Mouse (Mus musculus): ENCODE data around the gene Usp36.

Usp36 gene

GRCm38 (mm10) chr11:118298810-118299209, 8.8 kb upstream of the Usp36 start:
- DNase-seq (ENCODE audit: low read depth in 2 of 2, low spot score in 2 of 2) = no peak

- DNase-seq (ENCODE audit: low read depth in 2 of 2, low spot score in 2 of 2) = no peak
These were observed 7.9 kb upstream of the Usp36 start for GRCm38 (mm10) chr11:118297967-118298366.

- no peak for DNase-seq (ENCODE audit: low read depth in 2 of 2, low spot score in 2 of 2)
These were observed 5.0 kb upstream of the Usp36 start for GRCm38 (mm10) chr11:118295026-118295425.

- DNase-seq (ENCODE audit: low read depth in 2 of 2, low spot score in 2 of 2) = no peak
These were observed 2.6 kb upstream of the Usp36 start for GRCm38 (mm10) chr11:118292671-118293070.

- no peak for DNase-seq (ENCODE audit: low read depth in 2 of 2, low spot score in 2 of 2)
These were observed 482 bp downstream of the Usp36 start for GRCm38 (mm10) chr11:118289562-118289961.

- no peak for DNase-seq (ENCODE audit: low read depth in 2 of 2, low spot score in 2 of 2)
These were observed 970 bp downstream of the Usp36 start for GRCm38 (mm10) chr11:118289037-118289511.

- DNase-seq (ENCODE audit: low read depth in 2 of 2, low spot score in 2 of 2) = no peak
These were observed 2.5 kb downstream of the Usp36 start for GRCm38 (mm10) chr11:118287573-118287972.

GRCm38 (mm10) chr11:118286434-118286833, 3.6 kb downstream of the Usp36 start:
- no peak for DNase-seq (ENCODE audit: low read depth in 2 of 2, low spot score in 2 of 2)

GRCm38 (mm10) chr11:118285791-118286190, 4.3 kb downstream of the Usp36 start:
- DNase-seq (ENCODE audit: low read depth in 2 of 2, low spot score in 2 of 2) = no peak

GRCm38 (mm10) chr11:118280218-118280617, 9.8 kb downstream of the Usp36 start:
- no peak for DNase-seq (ENCODE audit: low read depth in 2 of 2, low spot score in 2 of 2)

- no peak for DNase-seq (ENCODE audit: low read depth in 2 of 2, low spot score in 2 of 2)
These were observed 13.7 kb downstream of the Usp36 start for GRCm38 (mm10) chr11:118276328-118276727.

- DNase-seq (ENCODE audit: low read depth in 2 of 2, low spot score in 2 of 2) = no peak
These were observed 15.0 kb downstream of the Usp36 start for GRCm38 (mm10) chr11:118275092-118275491.

GRCm38 (mm10) chr11:118269827-118270226, 20.2 kb downstream of the Usp36 start:
- DNase-seq (ENCODE audit: low read depth in 2 of 2, low spot score in 2 of 2) = peak; percentile 48 to 64

- DNase-seq (ENCODE audit: low read depth in 2 of 2, low spot score in 2 of 2) = no peak
These were observed 23.4 kb downstream of the Usp36 start for GRCm38 (mm10) chr11:118266666-118267046.

- no peak for DNase-seq (ENCODE audit: low read depth in 2 of 2, low spot score in 2 of 2)
These were observed 23.9 kb downstream of the Usp36 start for GRCm38 (mm10) chr11:118266044-118266665.

GRCm38 (mm10) chr11:118265621-118266020, 24.4 kb downstream of the Usp36 start:
- DNase-seq (ENCODE audit: low read depth in 2 of 2, low spot score in 2 of 2) = no peak

- DNase-seq (ENCODE audit: low read depth in 2 of 2, low spot score in 2 of 2) = no peak
These were observed 26.9 kb downstream of the Usp36 start for GRCm38 (mm10) chr11:118263146-118263545.

- DNase-seq (ENCODE audit: low read depth in 2 of 2, low spot score in 2 of 2) = peak; percentile 16 to 25
These were observed 30.0 kb downstream of the Usp36 start for GRCm38 (mm10) chr11:118260081-118260480.

GRCm38 (mm10) chr11:118259580-118259979, 30.5 kb downstream of the Usp36 start:
- DNase-seq (ENCODE audit: low read depth in 2 of 2, low spot score in 2 of 2) = no peak

GRCm38 (mm10) chr11:118256371-118256770, 33.7 kb downstream of the Usp36 start:
- DNase-seq (ENCODE audit: low read depth in 2 of 2, low spot score in 2 of 2) = no peak

GRCm38 (mm10) chr11:118254159-118254951, 35.7 kb downstream of the Usp36 start:
- DNase-seq (ENCODE audit: low read depth in 2 of 2, low spot score in 2 of 2) = no peak

- DNase-seq (ENCODE audit: low read depth in 2 of 2, low spot score in 2 of 2) = no peak
These were observed 36.4 kb downstream of the Usp36 start for GRCm38 (mm10) chr11:118253447-118254158.

All from CD8-positive naive resting alpha-beta T cell, adult 2 months (primary cell).